Mouse (Mus musculus) neural tube, embryonic 13.5 days (tissue): ENCODE measurements around the gene Nrbf2. TPM values are rescaled to one million over a fixed set of nuclear protein-coding genes. Genes with fewer than 3 reads are reported as not detected.

ENCODE experiments used
- ATAC-seq: fragments of 200-750 bp; cut with Nextera tagmentation; 2 replicates; pipeline ENCODE4 v1.8.0; 2017; ENCODE audit warnings: low read depth, mild to moderate bottlenecking, moderate TSS enrichment, moderate library complexity
- H3K27ac ChIP-seq: fragments of 300-500 bp; sonication (generic); replicated peaks from 2 replicates; pipeline ENCODE4 v1.5.1; 2015; ENCODE audit warnings: moderate library complexity, mild to moderate bottlenecking, inconsistent platforms
- H3K27me3 ChIP-seq: fragments of 300-500 bp; sonication (generic); 2 replicates; pipeline ENCODE4 v1.6.1; 2015; ENCODE audit warnings: mild to moderate bottlenecking, inconsistent platforms
- H3K36me3 ChIP-seq: fragments of 300-500 bp; sonication (generic); 2 replicates; pipeline ENCODE4 v1.6.1; 2015; ENCODE audit warnings: mild to moderate bottlenecking, inconsistent platforms
- H3K4me1 ChIP-seq: fragments of 300-500 bp; sonication (generic); replicated peaks from 2 replicates; pipeline ENCODE4 v1.6.1; 2015; ENCODE audit warnings: inconsistent platforms
- H3K4me2 ChIP-seq: fragments of 300-500 bp; sonication (generic); 2 replicates; pipeline ENCODE4 v1.6.1; 2015; ENCODE audit warnings: inconsistent platforms, mild to moderate bottlenecking, moderate library complexity
- H3K4me3 ChIP-seq: fragments of 300-500 bp; sonication (generic); 2 replicates; pipeline ENCODE4 v1.5.1; 2015; ENCODE audit warnings: mild to moderate bottlenecking, inconsistent platforms
- H3K9ac ChIP-seq: fragments of 300-500 bp; sonication (generic); 2 replicates; pipeline ENCODE4 v1.6.1; 2015; ENCODE audit warnings: moderate library complexity, mild to moderate bottlenecking, inconsistent platforms
- H3K9me3 ChIP-seq: fragments of 300-500 bp; sonication (generic); 2 replicates; pipeline ENCODE4 v1.6.1; 2016; ENCODE audit warnings: inconsistent platforms
- WGBS: fragments of 180-500 bp; shearing (Covaris S2); methylation state at CpG from one replicate; pipeline ENCODE4 v1.1.7; 2015; 5-methylcytosine and 5-hydroxymethylcytosine counted together
- polyA plus RNA-seq: library from polyadenylated mRNA; unstranded; fragments of >200 nt; fragmentation: Nextera tagmentation; extraction: Ambion mirVana; gene quantifications from 2 replicates; pipeline ENCODE4 v1.2.1, GENCODE M21; 2015

The Nrbf2 gene
- polyA plus RNA-seq, 1 experiment from 2014 or later = 40.9 TPM

DNA sequence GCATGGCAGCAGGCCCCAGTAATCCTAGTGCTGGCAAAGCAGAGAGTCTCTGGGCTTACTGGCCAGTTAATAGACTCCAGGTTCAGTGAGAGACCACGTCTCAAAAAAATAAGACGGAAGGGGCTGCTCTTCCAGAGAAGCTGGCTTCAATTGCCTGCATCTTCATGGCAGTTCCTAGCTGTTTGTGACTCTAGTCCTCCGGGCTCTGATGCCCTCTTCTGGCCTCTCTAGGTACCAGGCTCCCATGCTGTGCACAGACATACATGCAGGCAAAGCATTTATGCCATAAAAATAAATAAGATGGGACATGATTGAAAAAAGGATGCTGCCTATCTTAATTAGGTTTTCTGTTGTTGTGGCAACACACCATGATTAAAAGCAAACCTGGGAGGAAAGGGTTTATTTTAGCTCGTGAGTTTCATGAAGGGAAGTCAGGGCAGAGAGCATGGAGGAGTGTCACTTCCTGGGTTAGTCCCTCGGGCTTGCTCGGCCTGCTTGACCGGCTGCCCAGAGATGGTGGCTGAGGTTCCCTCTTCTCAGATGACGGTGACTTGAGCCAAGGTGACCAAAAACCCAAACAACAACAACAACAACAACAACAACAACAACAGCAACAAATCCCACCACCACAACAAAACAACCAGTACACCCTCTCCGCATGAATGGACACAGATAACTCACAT lies 26.3 kb upstream of the Nrbf2 start:
- Histone ChIP-seq H3K4me2 (no peak overlapping the region), H3K9ac (no peak overlapping the region), H3K27ac (0 out of 2 replicates have a peak overlapping the region, but pooled peaks have one; percentile 24), H3K4me3 (no peak overlapping the region), H3K36me3 (no peaks in the 10 kb centered on the region), H3K27me3 (peaks cover 2% of the 10 kb centered on the region), H3K4me1 (no peaks in the 10 kb centered on the region), H3K9me3 (no peaks in the 10 kb centered on the region)
- ATAC-seq = peak; percentile 60; the same call in 1 of the 2 replicates
- 30% methylated on average over 9 of the region's 9 CpGs for WGBS

DNA sequence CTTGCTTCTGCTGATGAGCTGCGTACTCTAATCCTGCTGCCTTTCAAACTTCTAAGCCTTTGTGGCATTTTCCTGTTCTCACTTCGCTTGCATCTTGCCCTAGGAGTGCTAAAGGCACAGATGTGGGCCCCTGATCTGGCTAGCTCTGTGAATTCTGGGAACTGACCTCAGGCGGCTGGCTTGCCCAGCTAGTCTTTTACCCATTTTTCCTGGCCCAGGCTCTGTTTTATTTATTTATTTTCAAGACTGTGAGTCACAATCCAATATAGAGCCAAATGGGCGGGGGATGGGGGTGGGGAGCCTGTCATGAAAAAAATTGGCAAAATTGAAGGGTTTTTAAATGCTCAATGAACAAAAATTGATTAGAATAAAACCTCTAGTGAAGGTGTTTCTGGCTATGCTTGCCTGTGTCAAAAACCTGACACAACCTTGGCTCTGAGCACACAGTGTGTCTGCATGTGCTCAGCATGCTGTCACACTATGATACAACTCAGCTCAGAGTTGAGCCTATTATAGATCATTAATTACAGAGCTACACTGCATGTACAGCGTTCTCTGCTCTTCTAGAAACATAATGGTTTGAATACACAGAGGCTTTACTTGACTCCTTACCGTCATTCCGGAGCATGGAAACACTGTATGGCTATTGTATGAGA lies 24.5 kb upstream of the Nrbf2 start:
- no peaks in the 10 kb centered on the region for H3K4me1 ChIP-seq
- H3K4me3 ChIP-seq = no peak overlapping the region
- H3K4me2 ChIP-seq = no peak overlapping the region
- no peaks in the 10 kb centered on the region for H3K36me3 ChIP-seq
- no peaks in the 10 kb centered on the region for H3K9me3 ChIP-seq
- no peak overlapping the region for H3K27ac ChIP-seq
- WGBS = 85% methylated on average over 7 of the region's 7 CpGs
- no peaks in the 10 kb centered on the region; the same call in none of the 2 replicates for H3K27me3 ChIP-seq
- no peak overlapping the region for H3K9ac ChIP-seq
- no peak for ATAC-seq

- 61% methylated on average over 2 of the region's 2 CpGs for WGBS
- Histone ChIP-seq H3K4me2 (no peak overlapping the region), H3K4me3 (no peak overlapping the region), H3K36me3 (no peaks in the 10 kb centered on the region), H3K9me3 (no peaks in the 10 kb centered on the region), H3K27ac (no peak overlapping the region), H3K27me3 (no peaks in the 10 kb centered on the region), H3K9ac (no peak overlapping the region), H3K4me1 (no peaks in the 10 kb centered on the region)
- no peak for ATAC-seq
Measured at GRCm38 (mm10) chr10:67302340-67302739, 17.2 kb upstream of the Nrbf2 start.

DNA sequence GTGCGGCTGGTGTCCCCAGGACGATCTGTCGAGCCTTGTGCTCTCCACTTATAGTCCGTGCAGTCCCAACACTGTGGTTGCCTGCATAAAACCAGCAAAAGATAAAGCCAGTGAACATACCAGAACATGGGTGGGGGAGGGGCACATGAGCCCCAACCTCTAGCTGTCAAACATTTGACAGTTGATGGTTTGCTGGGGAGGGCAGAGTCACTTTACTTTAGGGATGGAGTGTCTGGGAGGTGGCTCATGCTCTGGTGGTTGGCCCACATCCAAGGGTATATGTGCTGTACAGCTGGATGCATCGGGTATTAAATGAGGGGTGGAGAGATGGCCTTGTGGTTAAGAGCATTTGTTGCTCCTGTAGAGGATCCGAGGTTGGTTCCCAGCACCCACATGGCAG lies 15.9 kb upstream of the Nrbf2 start:
- ATAC-seq = no peak
- no peak overlapping the region for H3K4me2 ChIP-seq
- WGBS = 92% methylated on average over 6 of the region's 6 CpGs
- H3K9ac ChIP-seq = no peak overlapping the region
- H3K27ac ChIP-seq = no peak overlapping the region
- H3K27me3 ChIP-seq = no peaks in the 10 kb centered on the region
- no peaks in the 10 kb centered on the region for H3K9me3 ChIP-seq
- H3K4me1 ChIP-seq = no peaks in the 10 kb centered on the region
- no peak overlapping the region for H3K4me3 ChIP-seq
- no peaks in the 10 kb centered on the region for H3K36me3 ChIP-seq

DNA sequence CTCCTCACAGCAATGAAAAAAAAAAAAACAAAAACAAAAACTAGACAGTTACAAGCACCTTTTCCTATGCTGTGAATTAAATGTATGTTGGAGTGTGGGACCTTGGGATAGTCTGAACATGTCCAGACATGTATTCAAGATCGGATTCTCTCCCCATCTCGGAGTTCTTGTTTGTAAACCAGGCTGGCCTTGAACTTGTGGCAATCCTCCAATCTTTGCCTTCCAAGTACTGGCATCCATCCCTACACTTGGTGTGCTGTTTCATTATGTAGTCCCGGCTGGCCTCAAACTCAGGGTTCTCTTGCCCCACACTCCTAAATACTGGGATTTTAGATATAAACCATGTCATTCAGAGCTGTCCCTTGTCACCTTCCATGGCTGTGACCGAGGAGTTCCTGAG lies 14.2 kb upstream of the Nrbf2 start:
- Histone ChIP-seq H3K4me3 (no peak overlapping the region), H3K4me2 (no peak overlapping the region), H3K36me3 (no peaks in the 10 kb centered on the region), H3K27ac (no peak overlapping the region), H3K4me1 (no peaks in the 10 kb centered on the region), H3K9ac (no peak overlapping the region), H3K27me3 (no peaks in the 10 kb centered on the region), H3K9me3 (no peaks in the 10 kb centered on the region)
- ATAC-seq = no peak
- 90% methylated on average over 4 of the region's 4 CpGs for WGBS

GRCm38 (mm10) chr10:67298856-67299255 lies 13.8 kb upstream of the Nrbf2 start:
- no peaks in the 10 kb centered on the region for H3K4me1 ChIP-seq
- no peak for ATAC-seq
- H3K4me3 ChIP-seq = no peak overlapping the region
- H3K4me2 ChIP-seq = no peak overlapping the region
- H3K9ac ChIP-seq = no peak overlapping the region
- no peaks in the 10 kb centered on the region for H3K36me3 ChIP-seq
- H3K27ac ChIP-seq = no peak overlapping the region
- 52% methylated on average over 5 of the region's 5 CpGs for WGBS
- H3K9me3 ChIP-seq = no peaks in the 10 kb centered on the region
- H3K27me3 ChIP-seq = no peaks in the 10 kb centered on the region

DNA sequence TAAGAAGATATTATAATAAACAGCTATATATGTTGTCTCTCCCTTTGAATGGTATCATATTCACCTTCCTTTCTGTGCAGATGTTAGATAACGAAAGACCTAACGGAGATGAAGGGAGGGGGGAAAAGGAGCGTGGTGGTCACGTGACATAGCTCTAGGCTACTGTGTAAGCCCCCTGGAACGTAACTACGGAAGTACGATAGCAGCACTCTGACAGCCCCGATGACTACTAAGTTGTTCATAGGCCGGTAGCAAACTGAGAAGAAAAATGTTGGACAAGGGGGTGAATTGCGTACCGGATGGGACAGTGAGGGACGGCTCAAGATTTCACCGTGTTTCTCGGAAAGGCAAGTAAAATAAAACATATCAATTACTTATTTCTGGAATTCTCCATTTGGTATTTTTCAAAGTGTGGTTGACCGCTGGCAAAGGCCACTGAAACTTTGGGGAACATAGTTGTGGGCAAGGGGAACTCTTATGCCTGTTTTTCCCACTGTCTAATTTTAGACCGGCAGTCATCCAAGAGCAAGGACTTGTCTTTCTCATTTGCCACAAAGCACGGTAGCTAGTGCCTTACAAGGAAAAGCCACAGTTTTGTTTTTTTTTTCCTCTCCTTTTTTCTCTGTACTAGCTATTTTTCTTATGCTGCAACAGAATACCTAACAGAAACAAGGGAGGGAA lies 12.2 kb upstream of the Nrbf2 start:
- no peaks in the 10 kb centered on the region for H3K36me3 ChIP-seq
- H3K4me2 ChIP-seq = no peak overlapping the region
- no peaks in the 10 kb centered on the region for H3K4me1 ChIP-seq
- no peaks in the 10 kb centered on the region for H3K9me3 ChIP-seq
- no peak for ATAC-seq
- no peak overlapping the region for H3K9ac ChIP-seq
- no peaks in the 10 kb centered on the region for H3K27me3 ChIP-seq
- H3K4me3 ChIP-seq = no peak overlapping the region
- no peak overlapping the region for H3K27ac ChIP-seq
- WGBS = 91% methylated on average over 17 of the region's 17 CpGs

DNA sequence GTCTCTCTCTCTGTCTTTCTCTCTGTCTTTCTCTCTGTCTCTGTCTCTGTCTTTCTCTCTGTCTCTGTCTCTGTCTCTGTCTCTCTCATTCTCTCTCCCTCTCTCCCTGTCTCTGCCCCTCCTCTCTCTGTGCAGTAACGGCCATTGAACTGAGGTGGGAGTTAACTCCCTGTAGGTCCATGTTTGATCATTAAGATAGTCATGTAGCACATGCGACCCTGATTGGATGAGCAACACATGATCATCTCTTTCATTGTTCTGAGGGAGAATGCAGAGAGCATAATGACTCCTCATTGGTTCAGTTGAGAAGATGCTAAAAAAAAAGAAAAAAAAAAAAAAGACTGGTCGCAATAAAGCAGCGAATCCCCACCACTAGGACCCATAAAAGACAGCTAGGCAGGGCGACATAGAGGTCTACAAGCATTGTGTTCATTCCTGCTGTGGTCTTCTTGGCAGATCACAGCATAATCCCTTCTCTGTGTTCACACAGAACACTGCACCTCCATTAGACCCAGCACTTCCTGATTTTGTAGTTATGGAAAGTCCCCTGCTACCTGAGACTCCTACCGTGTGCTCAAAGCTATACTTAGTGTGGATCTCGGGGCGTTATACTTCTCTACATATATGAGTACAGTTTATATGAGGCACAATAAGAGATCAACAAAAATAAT lies 11.5 kb upstream of the Nrbf2 start:
- Histone ChIP-seq H3K27me3 (no peaks in the 10 kb centered on the region), H3K4me1 (no peaks in the 10 kb centered on the region), H3K4me2 (no peak overlapping the region), H3K9ac (no peak overlapping the region), H3K27ac (no peak overlapping the region), H3K4me3 (no peak overlapping the region), H3K36me3 (no peaks in the 10 kb centered on the region), H3K9me3 (no peaks in the 10 kb centered on the region)
- WGBS = 81% methylated on average over 8 of the region's 8 CpGs
- no peak for ATAC-seq

GRCm38 (mm10) chr10:67295938-67296466 lies 10.9 kb upstream of the Nrbf2 start:
- no peak overlapping the region for H3K27ac ChIP-seq
- no peaks in the 10 kb centered on the region for H3K9me3 ChIP-seq
- H3K4me1 ChIP-seq = no peaks in the 10 kb centered on the region
- H3K27me3 ChIP-seq = no peaks in the 10 kb centered on the region
- ATAC-seq = no peak
- H3K4me2 ChIP-seq = no peak overlapping the region
- no peak overlapping the region for H3K4me3 ChIP-seq
- H3K9ac ChIP-seq = no peak overlapping the region
- 80% methylated on average over 7 of the region's 7 CpGs for WGBS
- H3K36me3 ChIP-seq = no peaks in the 10 kb centered on the region

DNA sequence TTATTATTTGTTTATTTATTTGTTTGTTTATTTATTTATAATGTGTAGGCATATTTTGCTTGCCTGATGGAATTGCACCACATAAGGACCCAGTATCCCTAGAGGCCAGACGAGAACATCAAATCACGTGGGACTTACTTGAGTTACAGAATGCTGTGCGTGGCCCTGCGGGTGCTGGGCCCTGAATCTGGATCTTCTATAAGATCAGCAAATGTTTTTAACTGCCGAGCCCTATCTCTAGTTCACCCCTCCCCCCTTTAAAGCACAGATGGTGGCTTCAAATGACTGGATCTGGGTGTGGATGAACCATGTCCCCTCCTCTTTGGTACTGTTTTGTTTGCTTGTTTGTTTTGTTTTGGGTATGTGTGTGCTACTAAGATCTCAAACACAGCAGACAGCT lies 10.2 kb upstream of the Nrbf2 start:
- ATAC-seq = no peak
- no peak overlapping the region for H3K4me2 ChIP-seq

DNA sequence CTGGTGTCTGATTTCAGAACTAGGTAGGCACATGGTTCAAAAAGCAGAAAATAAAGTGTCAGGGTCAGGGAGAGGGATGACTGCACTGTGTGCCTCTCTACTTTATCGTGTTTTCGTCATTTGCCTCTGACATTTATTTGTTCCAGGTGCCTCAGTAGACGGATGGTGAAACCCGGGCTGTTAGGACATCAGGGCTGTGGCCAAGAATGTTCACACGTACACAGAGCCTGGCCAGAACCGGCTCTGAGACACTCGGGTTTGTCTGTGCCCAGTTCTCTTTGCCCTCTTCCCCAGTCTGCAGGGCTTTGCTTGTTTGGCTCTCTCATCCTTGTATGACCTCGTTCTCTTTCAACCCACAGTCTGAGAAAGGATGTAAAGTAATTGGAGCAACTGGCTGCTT lies 6.0 kb upstream of the Nrbf2 start:
- no peak for ATAC-seq
- H3K4me2 ChIP-seq = no peak overlapping the region
- H3K9me3 ChIP-seq = no peaks in the 10 kb centered on the region
- H3K36me3 ChIP-seq = no peaks in the 10 kb centered on the region
- no peaks in the 10 kb centered on the region for H3K27me3 ChIP-seq
- no peak overlapping the region for H3K9ac ChIP-seq
- H3K4me1 ChIP-seq = no peaks in the 10 kb centered on the region
- H3K27ac ChIP-seq = no peak overlapping the region
- H3K4me3 ChIP-seq = no peak overlapping the region
- WGBS = 78% methylated on average over 8 of the region's 8 CpGs

More for the DNA sequence above, 10.2 kb upstream of the Nrbf2 start:
- H3K9me3 ChIP-seq = no peaks in the 10 kb centered on the region
- H3K4me1 ChIP-seq = no peaks in the 10 kb centered on the region
- 79% methylated on average over 5 of the region's 5 CpGs for WGBS
- no peaks in the 10 kb centered on the region for H3K36me3 ChIP-seq
- H3K27ac ChIP-seq = no peak overlapping the region
- H3K9ac ChIP-seq = no peak overlapping the region
- no peaks in the 10 kb centered on the region for H3K27me3 ChIP-seq
- H3K4me3 ChIP-seq = no peak overlapping the region

GRCm38 (mm10) chr10:67290622-67291021 lies 5.5 kb upstream of the Nrbf2 start:
- Histone ChIP-seq H3K27me3 (no peaks in the 10 kb centered on the region), H3K4me1 (0 out of 2 replicates have a peak, but pooled peaks cover 1% of the 10 kb centered on the region), H3K9me3 (no peaks in the 10 kb centered on the region), H3K36me3 (no peaks in the 10 kb centered on the region), H3K9ac (no peak overlapping the region), H3K4me3 (no peak overlapping the region), H3K27ac (no peak overlapping the region), H3K4me2 (no peak overlapping the region)
- WGBS = 72% methylated on average over 4 of the region's 4 CpGs
- ATAC-seq = no peak
